Mouse (Mus musculus): Measurements from ENCODE around the gene Egfl7.

Egfl7 gene

GRCm38 (mm10) chr2:26570034-26570433, 9.8 kb upstream of the Egfl7 start:
- peak; percentile 49 for DNase-seq (ENCODE audit: low read depth)

- no peak for DNase-seq (ENCODE audit: low read depth)
Measured at GRCm38 (mm10) chr2:26571400-26571799, 8.4 kb upstream of the Egfl7 start.

GRCm38 (mm10) chr2:26571826-26572225, 8.0 kb upstream of the Egfl7 start:
- no peak for DNase-seq (ENCODE audit: low read depth)

GRCm38 (mm10) chr2:26573396-26573795, 6.4 kb upstream of the Egfl7 start:
- DNase-seq (ENCODE audit: low read depth) = no peak

- no peak for DNase-seq (ENCODE audit: low read depth)
Measured at GRCm38 (mm10) chr2:26573807-26574206, 6.0 kb upstream of the Egfl7 start.

GRCm38 (mm10) chr2:26574862-26575261, 5.0 kb upstream of the Egfl7 start:
- no peak for DNase-seq (ENCODE audit: low read depth)

- DNase-seq (ENCODE audit: low read depth) = no peak
Measured at GRCm38 (mm10) chr2:26575378-26575777, 4.4 kb upstream of the Egfl7 start.

GRCm38 (mm10) chr2:26575865-26576264, 3.9 kb upstream of the Egfl7 start:
- DNase-seq (ENCODE audit: low read depth) = no peak

- no peak for DNase-seq (ENCODE audit: low read depth)
Measured at GRCm38 (mm10) chr2:26576462-26576861, 3.4 kb upstream of the Egfl7 start.

- DNase-seq (ENCODE audit: low read depth) = no peak
Measured at GRCm38 (mm10) chr2:26578369-26578768, 1.4 kb upstream of the Egfl7 start.

GRCm38 (mm10) chr2:26580751-26581150, 937 bp downstream of the Egfl7 start:
- DNase-seq (ENCODE audit: low read depth) = no peak

- no peak for DNase-seq (ENCODE audit: low read depth)
Measured at GRCm38 (mm10) chr2:26582203-26582602, 2.4 kb downstream of the Egfl7 start.

GRCm38 (mm10) chr2:26582741-26583140, 2.9 kb downstream of the Egfl7 start:
- DNase-seq (ENCODE audit: low read depth) = no peak

- no peak for DNase-seq (ENCODE audit: low read depth)
Measured at GRCm38 (mm10) chr2:26583640-26584039, 3.8 kb downstream of the Egfl7 start.

GRCm38 (mm10) chr2:26585713-26586112, 5.9 kb downstream of the Egfl7 start:
- DNase-seq (ENCODE audit: low read depth) = no peak

- DNase-seq (ENCODE audit: low read depth) = no peak
Measured at GRCm38 (mm10) chr2:26586294-26587043, 6.7 kb downstream of the Egfl7 start, which contains the start of gene Gm20532. Gm20532 (plus strand) TSS chr2:26586639.

GRCm38 (mm10) chr2:26587044-26587405, 7.2 kb downstream of the Egfl7 start:
- DNase-seq (ENCODE audit: low read depth) = no peak

GRCm38 (mm10) chr2:26588573-26588972, 8.8 kb downstream of the Egfl7 start:
- DNase-seq (ENCODE audit: low read depth) = no peak

GRCm38 (mm10) chr2:26589284-26589683, 9.5 kb downstream of the Egfl7 start:
- DNase-seq (ENCODE audit: low read depth) = no peak

- no peak for DNase-seq (ENCODE audit: low read depth)
Measured at GRCm38 (mm10) chr2:26590282-26590681, 10.5 kb downstream of the Egfl7 start.

- DNase-seq (ENCODE audit: low read depth) = no peak
Measured at GRCm38 (mm10) chr2:26590962-26591361, 11.1 kb downstream of the Egfl7 start.

GRCm38 (mm10) chr2:26591416-26591815, 11.6 kb downstream of the Egfl7 start:
- no peak for DNase-seq (ENCODE audit: low read depth)

GRCm38 (mm10) chr2:26593211-26594021, 13.6 kb downstream of the Egfl7 start:
- DNase-seq (ENCODE audit: low read depth) = no peak

GRCm38 (mm10) chr2:26594022-26594346, 14.2 kb downstream of the Egfl7 start:
- DNase-seq (ENCODE audit: low read depth) = no peak
